Mouse (Mus musculus): Measurements from ENCODE around the gene Psmd14. TPM values are rescaled to one million over a fixed set of nuclear protein-coding genes. Genes with fewer than 3 reads are reported as not detected.

Psmd14 gene
- polyA plus RNA-seq, 1 experiment = 7.8 TPM

- Histone ChIP-seq H3K4me3 (ENCODE audit: extremely low read depth, insufficient read depth, insufficient read length) (no peak overlapping the region), H3K36me3 (ENCODE audit: control insufficient read depth, insufficient read depth, low read length) (no peaks in the 10 kb centered on the region), H3K27ac (ENCODE audit: insufficient read depth, low read length) (no peak overlapping the region), H3K4me1 (ENCODE audit: control insufficient read depth, insufficient read depth, insufficient read length) (no peaks in the 10 kb centered on the region; the same call in none of the 2 replicates), H3K27me3 (ENCODE audit: control insufficient read depth, insufficient read depth, low read length) (peaks cover 20% of the 10 kb centered on the region)
- DNase-seq (ENCODE audit: low read depth in 1 of 2, low spot score in 2 of 2) = no peak
- TF ChIP-seq CTCF (IDR thresholded peaks at IDR 0.05; ENCODE audit: extremely low read depth, insufficient read depth, insufficient read length, insufficient replicate concordance) (no peak), POLR2A (IDR thresholded peaks at IDR 0.05; ENCODE audit: low read depth, low read length) (no peak)
- WGBS = 76% methylated on average over 1 of the region's 1 CpGs
Measured at GRCm38 (mm10) chr2:61818197-61818596, 106.7 kb downstream of the Psmd14 start.

GRCm38 (mm10) chr2:61820203-61820602 lies 108.7 kb downstream of the Psmd14 start:
- WGBS = 19% methylated on average over 4 of the region's 4 CpGs
- Histone ChIP-seq H3K36me3 (ENCODE audit: control insufficient read depth, insufficient read depth, low read length) (no peaks in the 10 kb centered on the region), H3K4me1 (ENCODE audit: control insufficient read depth, insufficient read depth, insufficient read length) (no peaks in the 10 kb centered on the region; the same call in 1 of the 2 replicates), H3K4me3 (ENCODE audit: extremely low read depth, insufficient read depth, insufficient read length) (no peak overlapping the region), H3K27me3 (ENCODE audit: control insufficient read depth, insufficient read depth, low read length) (peaks cover 9% of the 10 kb centered on the region), H3K27ac (ENCODE audit: insufficient read depth, low read length) (no peak overlapping the region)
- DNase-seq (ENCODE audit: low read depth in 1 of 2, low spot score in 2 of 2) = no peak
- no peak for TF ChIP-seq POLR2A (IDR thresholded peaks at IDR 0.05; ENCODE audit: low read depth, low read length)
- no peak for TF ChIP-seq CTCF (IDR thresholded peaks at IDR 0.05; ENCODE audit: extremely low read depth, insufficient read depth, insufficient read length, insufficient replicate concordance)

GRCm38 (mm10) chr2:61823426-61824140 lies 112.1 kb downstream of the Psmd14 start:
- H3K27ac ChIP-seq (ENCODE audit: insufficient read depth, low read length) = no peak overlapping the region
- TF ChIP-seq POLR2A (IDR thresholded peaks at IDR 0.05; ENCODE audit: low read depth, low read length) (no peak), CTCF (IDR thresholded peaks at IDR 0.05; ENCODE audit: extremely low read depth, insufficient read depth, insufficient read length, insufficient replicate concordance) (no peak)
- no peak for DNase-seq (ENCODE audit: low read depth in 1 of 2, low spot score in 2 of 2)
- H3K36me3 ChIP-seq (ENCODE audit: control insufficient read depth, insufficient read depth, low read length) = no peaks in the 10 kb centered on the region
- no peaks in the 10 kb centered on the region for H3K4me1 ChIP-seq (ENCODE audit: control insufficient read depth, insufficient read depth, insufficient read length)
- no peak overlapping the region for H3K4me3 ChIP-seq (ENCODE audit: extremely low read depth, insufficient read depth, insufficient read length)
- WGBS = 87% methylated on average over 1 of the region's 1 CpGs
- H3K27me3 ChIP-seq (ENCODE audit: control insufficient read depth, insufficient read depth, low read length) = no peaks in the 10 kb centered on the region; the same call in 1 of the 2 replicates

GRCm38 (mm10) chr2:61837243-61837806 lies 125.8 kb downstream of the Psmd14 start:
- TF ChIP-seq CTCF (IDR thresholded peaks at IDR 0.05; ENCODE audit: extremely low read depth, insufficient read depth, insufficient read length, insufficient replicate concordance) (no peak), POLR2A (IDR thresholded peaks at IDR 0.05; ENCODE audit: low read depth, low read length) (no peak)
- no peak for DNase-seq (ENCODE audit: low read depth in 1 of 2, low spot score in 2 of 2)
- Histone ChIP-seq H3K36me3 (ENCODE audit: control insufficient read depth, insufficient read depth, low read length) (no peaks in the 10 kb centered on the region), H3K4me3 (ENCODE audit: extremely low read depth, insufficient read depth, insufficient read length) (no peak overlapping the region), H3K4me1 (ENCODE audit: control insufficient read depth, insufficient read depth, insufficient read length) (no peaks in the 10 kb centered on the region), H3K27ac (ENCODE audit: insufficient read depth, low read length) (no peak overlapping the region), H3K27me3 (ENCODE audit: control insufficient read depth, insufficient read depth, low read length) (no peaks in the 10 kb centered on the region)
- WGBS = 92% methylated on average over 2 of the region's 2 CpGs

Other genes starting within 250 kb of the Psmd14 start
- 7.1 and 7.3 TPM in 2 replicates for gene Tank, start 133.1 kb upstream of the Psmd14 start, polyA plus RNA-seq (2012; rRNA removed)
- gene Tbr1, start 91.2 kb downstream of the Psmd14 start, polyA plus RNA-seq (2012; rRNA removed) = 0.05 and 0.11 TPM in 2 replicates

All from spleen, adult 2 months (tissue).